Mouse (Mus musculus) naive thymus-derived CD4-positive, alpha-beta T cell, adult 2 months (primary cell): ENCODE data around the gene AI661453.
"Not testable (repeated sequence)": the region's sequence is repeated elsewhere in the genome, so short reads cannot be mapped to it uniquely, and the experiment has no call there.

Experiments
- DNase-seq: peaks from one replicate; pipeline ENCODE4 v3.0.0-alpha.2; 2011; ENCODE audit warnings: low read depth

Gene AI661453

GRCm38 (mm10) chr17:47501946-47502706, 65.7 kb downstream of the AI661453 start, which contains the start of gene Taf8:
Gene Taf8 (minus strand): TSS chr17:47502292.
- peak; percentile 95 for DNase-seq

- DNase-seq = not testable (repeated sequence)
These were observed 66.3 kb downstream of the AI661453 start for GRCm38 (mm10) chr17:47502707-47503045.

DNA sequence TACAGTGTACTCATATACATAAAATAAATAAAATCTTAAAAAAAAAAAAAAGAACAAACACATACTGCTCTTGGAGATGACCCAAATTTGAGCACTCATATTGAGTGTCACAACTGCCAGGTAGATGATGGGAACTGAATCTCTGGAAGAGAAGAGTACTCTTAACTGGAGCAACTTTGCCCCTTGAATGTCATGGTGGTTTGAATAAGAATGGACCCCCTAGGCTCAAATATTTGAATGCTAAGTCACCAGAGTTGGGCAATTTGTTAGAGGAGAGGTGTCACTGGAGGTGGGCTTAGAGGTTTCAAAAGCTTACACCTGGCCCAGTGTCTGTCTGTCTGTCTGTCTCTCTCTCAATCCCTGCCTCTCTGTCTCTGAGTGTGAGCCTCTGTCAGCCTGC, 67.3 kb downstream of the AI661453 start:
- no peak for DNase-seq

GRCm38 (mm10) chr17:47504228-47504627, 67.8 kb downstream of the AI661453 start:
- peak; percentile 57 for DNase-seq

DNA sequence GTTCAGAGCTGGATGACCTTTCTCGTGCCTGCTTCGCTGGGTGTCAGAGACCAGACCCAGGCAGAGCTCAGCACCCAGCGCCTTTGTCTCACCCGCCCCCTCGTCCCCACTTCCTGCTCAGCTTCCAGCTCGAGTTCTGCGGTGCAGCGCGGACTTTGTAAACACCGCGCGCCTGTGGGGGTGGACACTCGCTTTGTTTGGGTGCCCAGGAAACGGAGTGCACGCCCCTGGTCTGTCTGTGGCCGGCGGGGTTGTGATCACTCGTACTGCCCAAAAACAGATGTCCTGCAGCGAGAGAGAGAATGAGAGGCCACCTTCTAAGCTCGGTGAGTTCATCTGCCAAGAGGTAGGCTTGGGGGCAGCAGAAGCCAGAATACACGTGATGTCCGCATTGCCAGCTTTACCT, 68.5 kb downstream of the AI661453 start, which contains the start of gene Ccnd3:
Ccnd3 (plus strand) TSS at position 111 of the 406 bp plus-strand sequence.
- DNase-seq = peak; percentile 78

- DNase-seq = peak; percentile 28
These were observed 69.2 kb downstream of the AI661453 start for GRCm38 (mm10) chr17:47505566-47505965.

- no peak for DNase-seq
These were observed 69.6 kb downstream of the AI661453 start for GRCm38 (mm10) chr17:47506042-47506441.

- peak; percentile 43 for DNase-seq
These were observed 70.3 kb downstream of the AI661453 start for GRCm38 (mm10) chr17:47506697-47507096.

- DNase-seq = no peak
These were observed 71.1 kb downstream of the AI661453 start for GRCm38 (mm10) chr17:47507523-47507922.

- peak; percentile 98 for DNase-seq
These were observed 71.7 kb downstream of the AI661453 start for GRCm38 (mm10) chr17:47508012-47508608.

GRCm38 (mm10) chr17:47509031-47509705, 72.8 kb downstream of the AI661453 start:
- peak; percentile 47 for DNase-seq

DNA sequence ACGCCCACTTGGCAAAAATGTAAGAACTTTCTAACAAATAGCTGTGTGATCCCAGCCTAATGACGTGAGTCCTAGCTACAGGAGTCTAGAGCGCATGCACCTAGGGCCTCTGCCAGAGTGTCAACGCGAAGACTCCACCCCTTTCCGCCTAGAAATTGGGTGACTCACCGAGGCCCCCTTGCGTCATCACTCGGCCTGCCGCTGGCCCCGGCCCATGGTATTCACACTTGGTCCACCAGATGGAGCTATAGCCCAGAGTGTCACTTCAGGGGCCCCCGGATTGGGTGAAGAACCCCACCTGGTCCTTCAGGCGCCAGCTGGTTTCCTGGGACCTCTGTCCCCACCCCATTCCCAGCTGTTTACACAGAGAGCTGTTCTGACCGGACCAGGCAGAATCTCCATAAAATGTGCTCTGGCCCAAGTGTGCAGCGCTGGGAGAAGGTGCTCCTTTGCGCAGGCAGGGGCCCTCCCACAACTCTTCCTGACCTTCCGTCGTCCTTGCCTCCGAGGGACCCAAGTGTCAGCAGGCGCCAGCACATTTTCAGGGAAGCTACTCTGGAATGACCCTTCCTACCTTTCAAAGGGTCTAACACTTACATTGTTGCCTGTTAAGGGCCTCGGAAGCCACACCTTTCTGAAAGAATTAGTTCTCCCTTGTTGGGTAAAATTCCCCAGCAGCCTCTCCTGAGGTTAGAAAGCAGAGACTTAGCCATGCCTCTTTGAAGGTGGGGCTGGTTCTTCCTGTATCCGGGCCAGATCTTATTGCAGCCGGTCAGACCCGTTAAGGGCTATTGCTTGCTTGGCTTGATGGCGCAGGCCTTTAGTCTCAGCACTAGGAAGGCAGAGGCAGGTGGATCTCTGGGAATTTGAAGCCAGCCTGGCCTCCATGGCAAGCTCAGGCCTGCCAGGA, 75.0 kb downstream of the AI661453 start:
- DNase-seq = peak; percentile 99

- peak; percentile 42 for DNase-seq
These were observed 76.8 kb downstream of the AI661453 start for GRCm38 (mm10) chr17:47512956-47513775.

- peak; percentile 33 for DNase-seq
These were observed 78.9 kb downstream of the AI661453 start for GRCm38 (mm10) chr17:47515180-47515844.

GRCm38 (mm10) chr17:47516232-47516631, 79.8 kb downstream of the AI661453 start:
- peak; percentile 68 for DNase-seq

DNA sequence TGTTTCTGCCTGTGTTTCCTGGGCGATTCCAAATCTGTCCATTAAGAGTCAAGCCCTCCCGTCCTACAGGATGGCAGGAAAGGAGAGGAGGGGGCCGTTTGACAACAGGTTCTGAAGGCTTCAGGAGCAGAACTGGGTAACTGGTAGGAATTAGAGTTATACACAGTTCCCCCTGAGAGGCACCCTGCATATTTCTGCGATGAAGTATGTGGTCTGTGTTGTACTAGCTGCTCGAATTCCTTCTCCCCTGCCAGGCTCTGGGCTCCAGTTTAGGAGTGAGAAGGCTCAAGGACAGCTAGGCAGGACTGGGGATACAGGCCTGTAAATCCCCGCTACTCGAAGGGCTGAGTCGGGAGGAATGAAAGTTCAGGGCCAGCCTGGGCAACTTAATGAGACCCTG, 81.8 kb downstream of the AI661453 start:
- no peak for DNase-seq
